Mouse (Mus musculus) embryo, embryonic 11.5 days (tissue): ENCODE measurements around the gene Ints14.
"Not testable (repeated sequence)": the region's sequence is repeated elsewhere in the genome, so short reads cannot be mapped to it uniquely, and the experiment has no call there.

Experiments used
- DNase-seq: peaks from one replicate; pipeline ENCODE4 v3.0.0-alpha.2; 2012; ENCODE audit warnings: low read depth, low spot score

Ints14 gene

GRCm38 (mm10) chr9:64952055-64952454 lies 8.7 kb upstream of the Ints14 start:
- DNase-seq = no peak

- no peak for DNase-seq
Measured at GRCm38 (mm10) chr9:64953190-64953589, 7.5 kb upstream of the Ints14 start.

GRCm38 (mm10) chr9:64956337-64956736 lies 4.4 kb upstream of the Ints14 start:
- no peak for DNase-seq

GRCm38 (mm10) chr9:64957276-64957675 lies 3.4 kb upstream of the Ints14 start:
- no peak for DNase-seq

GRCm38 (mm10) chr9:64960978-64961320 lies 244 bp downstream of the Ints14 start:
- DNase-seq = no peak

GRCm38 (mm10) chr9:64980548-64980947 lies 19.8 kb downstream of the Ints14 start:
- DNase-seq = no peak

- DNase-seq = no peak
Measured at GRCm38 (mm10) chr9:64981904-64982303, 21.2 kb downstream of the Ints14 start.

- no peak for DNase-seq
Measured at GRCm38 (mm10) chr9:64985037-64985794, 24.5 kb downstream of the Ints14 start.

GRCm38 (mm10) chr9:64985807-64986206 lies 25.1 kb downstream of the Ints14 start:
- DNase-seq = no peak

- DNase-seq = no peak
Measured at GRCm38 (mm10) chr9:64987651-64988050, 26.9 kb downstream of the Ints14 start.

- DNase-seq = no peak
Measured at GRCm38 (mm10) chr9:64988443-64988842, 27.7 kb downstream of the Ints14 start.

- no peak for DNase-seq
Measured at GRCm38 (mm10) chr9:64990291-64990690, 29.6 kb downstream of the Ints14 start.

GRCm38 (mm10) chr9:64995464-64995863 lies 34.8 kb downstream of the Ints14 start:
- not testable (repeated sequence) for DNase-seq

- DNase-seq = no peak
Measured at GRCm38 (mm10) chr9:65001481-65001880, 40.8 kb downstream of the Ints14 start.

GRCm38 (mm10) chr9:65005737-65006136 lies 45.0 kb downstream of the Ints14 start:
- no peak for DNase-seq

GRCm38 (mm10) chr9:65010632-65011031 lies 49.9 kb downstream of the Ints14 start:
- no peak for DNase-seq

GRCm38 (mm10) chr9:65011304-65011703 lies 50.6 kb downstream of the Ints14 start:
- no peak for DNase-seq

GRCm38 (mm10) chr9:65015461-65016222 lies 54.9 kb downstream of the Ints14 start:
- no peak for DNase-seq

GRCm38 (mm10) chr9:65016241-65016977 lies 55.7 kb downstream of the Ints14 start:
- no peak for DNase-seq

GRCm38 (mm10) chr9:65016978-65017827 lies 56.5 kb downstream of the Ints14 start:
- DNase-seq = no peak

- DNase-seq = no peak
Measured at GRCm38 (mm10) chr9:65017896-65018295, 57.2 kb downstream of the Ints14 start.
